Mouse (Mus musculus) heart, embryonic 14.5 days (tissue): ENCODE data around the gene Ccm2. TPM values are rescaled to one million over a fixed set of nuclear protein-coding genes. Genes with fewer than 3 reads are reported as not detected.

Source experiments
- ATAC-seq: fragments of 200-750 bp; cut with Nextera tagmentation; 2 replicates; pipeline ENCODE4 v1.8.0; 2017; ENCODE audit warnings: low read depth, moderate TSS enrichment; ENCODE audit not compliant: insufficient number of reproducible peaks, insufficient read depth, low FRiP score
- H3K27ac ChIP-seq, 2 experiments: fragments of 200-500 bp in 1 of 2; fragments of 300-500 bp in 1 of 2; sonication (generic) in 1 of 2; replicated peaks in 1 of 2; 2 replicates each; pipeline ENCODE4 v1.5.1; 2012 to 2014; ENCODE audit warnings: low read depth in 2 of 2, low read length in 2 of 2, control low read depth in 1 of 2, mild to moderate bottlenecking in 1 of 2, mixed read lengths in 1 of 2; ENCODE audit not compliant: control insufficient read depth in 1 of 2, insufficient read depth in 1 of 2
- H3K27me3 ChIP-seq: fragments of 300-500 bp; sonication (generic); 2 replicates; pipeline ENCODE4 v1.6.1; 2014; ENCODE audit warnings: mild to moderate bottlenecking, low read length, control low read depth; ENCODE audit not compliant: control insufficient read depth, insufficient read depth
- H3K36me3 ChIP-seq: fragments of 300-500 bp; sonication (generic); 2 replicates; pipeline ENCODE4 v1.6.1; 2014; ENCODE audit warnings: mild to moderate bottlenecking, control low read depth, low read length, mixed read lengths; ENCODE audit not compliant: control insufficient read depth, insufficient read depth
- H3K4me1 ChIP-seq, 2 experiments: fragments of 200-500 bp in 1 of 2; fragments of 300-500 bp in 1 of 2; sonication (generic) in 1 of 2; 2 replicates each; pipeline ENCODE4 v1.6.1; 2012 to 2014; ENCODE audit warnings: low read length in 2 of 2, control low read depth in 1 of 2, mixed read lengths in 1 of 2; ENCODE audit not compliant: control insufficient read depth in 2 of 2, insufficient read depth in 2 of 2
- H3K4me2 ChIP-seq: fragments of 300-500 bp; sonication (generic); 2 replicates; pipeline ENCODE4 v1.6.1; 2014; ENCODE audit warnings: mild to moderate bottlenecking, low read length
- H3K4me3 ChIP-seq, 2 experiments: fragments of 200-500 bp in 1 of 2; fragments of 300-500 bp in 1 of 2; sonication (generic) in 1 of 2; 2 replicates each; pipeline ENCODE4 v1.5.1; 2012 to 2014; ENCODE audit warnings: low read length in 2 of 2, mild to moderate bottlenecking in 2 of 2, control low read depth in 1 of 2, low read depth in 1 of 2, moderate library complexity in 1 of 2; ENCODE audit not compliant: control insufficient read depth in 1 of 2, insufficient read depth in 1 of 2
- H3K9ac ChIP-seq: fragments of 300-500 bp; sonication (generic); 2 replicates; pipeline ENCODE4 v1.6.1; 2014; ENCODE audit warnings: mild to moderate bottlenecking, low read length
- H3K9me3 ChIP-seq: fragments of 300-500 bp; sonication (generic); 2 replicates; pipeline ENCODE4 v1.6.1; 2016; ENCODE audit warnings: low read length, control low read depth; ENCODE audit not compliant: control insufficient read depth
- WGBS: fragments of 180-500 bp; shearing (Covaris S2); extraction: QIAGEN DNeasy Blood & Tissue Kit; methylation state at CpG from one replicate; pipeline ENCODE4 v1.1.7; 2014; 5-methylcytosine and 5-hydroxymethylcytosine counted together
- polyA plus RNA-seq: library from polyadenylated mRNA; unstranded; fragments of >200 nt; fragmentation: Nextera tagmentation; extraction: Ambion mirVana; gene quantifications from 2 replicates; pipeline ENCODE4 v1.2.1, GENCODE M21; 2014

The Ccm2 gene
- polyA plus RNA-seq, 1 experiment from 2014 or later: 52.9 TPM

- Histone ChIP-seq H3K9me3 (no peaks in the 10 kb centered on the region), H3K27ac (no peak within 1 kb of the TSS), H3K4me3 (peak within 1 kb of the TSS; percentile 37 to 39), H3K27me3 (peaks cover 51% of the 10 kb centered on the region), H3K9ac (peak within 1 kb of the TSS; percentile 49), H3K36me3 (peaks cover 2% of the 10 kb centered on the region), H3K4me1 (peaks cover 18 to 24% of the 10 kb centered on the region in 2 experiments; a peak in 3 of 4 replicates), H3K4me2 (peak within 1 kb of the TSS; percentile 69)
- WGBS: 7% methylated on average over 31 of the region's 41 CpGs
- no peak for ATAC-seq
Observed at GRCm38 (mm10) chr11:6605491-6606399, 59.1 kb downstream of the Ccm2 start, which contains the start of gene Nacad. TSS of gene Nacad (minus strand) at chr11:6606053.

GRCm38 (mm10) chr11:6615250-6616205, 68.8 kb downstream of the Ccm2 start:
- WGBS: 86% methylated on average over 12 of the region's 12 CpGs
- H3K9ac ChIP-seq: no peak overlapping the region
- no peaks in the 10 kb centered on the region for H3K27me3 ChIP-seq
- no peak for ATAC-seq
- no peak overlapping the region for H3K27ac ChIP-seq
- H3K4me1 ChIP-seq: no peaks in the 10 kb centered on the region
- no peaks in the 10 kb centered on the region for H3K9me3 ChIP-seq
- peaks cover 98% of the 10 kb centered on the region for H3K36me3 ChIP-seq
- no peak overlapping the region for H3K4me3 ChIP-seq
- H3K4me2 ChIP-seq: no peak overlapping the region

- no peak for ATAC-seq
- Histone ChIP-seq H3K4me3 (no peak overlapping the region), H3K9me3 (no peaks in the 10 kb centered on the region), H3K27ac (no peak overlapping the region), H3K4me2 (peak overlapping the region; percentile 89), H3K4me1 (peaks cover 14 to 26% of the 10 kb centered on the region in 2 experiments), H3K9ac (no peak overlapping the region), H3K36me3 (peaks cover 63% of the 10 kb centered on the region), H3K27me3 (no peaks in the 10 kb centered on the region)
- 87% methylated on average over 10 of the region's 10 CpGs for WGBS
Observed at GRCm38 (mm10) chr11:6623704-6624103, 77.0 kb downstream of the Ccm2 start.

DNA sequence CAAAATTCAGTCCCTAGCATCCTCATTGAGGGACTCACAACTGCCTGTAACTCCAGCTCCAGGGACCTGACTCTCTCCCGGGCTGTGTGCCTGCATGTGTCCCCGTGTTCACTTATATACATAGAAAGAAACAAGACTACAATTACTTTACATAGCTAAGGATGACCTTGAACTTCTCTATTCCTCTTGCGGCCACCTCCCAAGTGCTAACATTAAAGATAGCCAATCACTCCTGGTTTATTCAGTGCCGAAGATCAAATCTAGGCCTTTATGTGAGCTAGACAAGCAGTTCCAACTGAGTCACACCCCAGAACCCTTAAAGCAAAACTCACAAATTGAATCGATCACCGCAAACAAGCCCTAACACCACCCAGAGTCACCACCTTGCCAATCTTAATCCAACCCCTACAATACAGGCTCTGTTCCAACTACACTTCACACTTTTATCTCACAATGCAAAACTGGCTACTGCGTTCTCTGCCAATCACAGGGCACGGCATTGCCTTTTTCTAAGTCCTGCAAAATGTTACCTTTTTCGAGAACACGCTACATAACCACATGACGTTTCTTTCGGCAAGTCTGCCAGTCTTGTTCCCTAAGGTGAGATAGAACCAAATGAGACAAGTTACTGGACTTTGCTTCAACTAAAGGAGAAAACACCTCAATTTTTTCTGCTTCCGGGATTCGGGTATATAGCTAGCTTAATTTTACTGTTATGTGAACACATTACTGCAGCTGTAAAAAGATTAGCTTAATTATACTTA, 78.1 kb downstream of the Ccm2 start:
- ATAC-seq: no peak
- peaks cover 52% of the 10 kb centered on the region for H3K36me3 ChIP-seq
- peaks cover 14 to 26% of the 10 kb centered on the region in 2 experiments for H3K4me1 ChIP-seq
- H3K27ac ChIP-seq: no peak overlapping the region
- peak overlapping the region; percentile 74 to 78 for H3K4me3 ChIP-seq
- no peaks in the 10 kb centered on the region for H3K9me3 ChIP-seq
- peak overlapping the region; percentile 85 for H3K9ac ChIP-seq
- no peaks in the 10 kb centered on the region for H3K27me3 ChIP-seq
- WGBS: 49% methylated on average over 14 of the region's 14 CpGs
- peak overlapping the region; percentile 89 for H3K4me2 ChIP-seq

- H3K9ac ChIP-seq: peak within 1 kb of the TSS; percentile 85
- peaks cover 14 to 26% of the 10 kb centered on the region in 2 experiments for H3K4me1 ChIP-seq
- H3K9me3 ChIP-seq: no peaks in the 10 kb centered on the region
- H3K4me3 ChIP-seq: peak within 1 kb of the TSS; percentile 74 to 78
- ATAC-seq: peak; percentile 88
- H3K36me3 ChIP-seq: peaks cover 42% of the 10 kb centered on the region
- no peaks in the 10 kb centered on the region for H3K27me3 ChIP-seq
- peak within 1 kb of the TSS; percentile 87 to 96 for H3K27ac ChIP-seq
- under 1% methylated on average over 66 of the region's 66 CpGs for WGBS
- peak within 1 kb of the TSS; percentile 89 for H3K4me2 ChIP-seq
Observed at GRCm38 (mm10) chr11:6625478-6626387, 79.0 kb downstream of the Ccm2 start, which contains the start of gene Tbrg4. TSS of gene Tbrg4 (minus strand) at chr11:6626067.

DNA sequence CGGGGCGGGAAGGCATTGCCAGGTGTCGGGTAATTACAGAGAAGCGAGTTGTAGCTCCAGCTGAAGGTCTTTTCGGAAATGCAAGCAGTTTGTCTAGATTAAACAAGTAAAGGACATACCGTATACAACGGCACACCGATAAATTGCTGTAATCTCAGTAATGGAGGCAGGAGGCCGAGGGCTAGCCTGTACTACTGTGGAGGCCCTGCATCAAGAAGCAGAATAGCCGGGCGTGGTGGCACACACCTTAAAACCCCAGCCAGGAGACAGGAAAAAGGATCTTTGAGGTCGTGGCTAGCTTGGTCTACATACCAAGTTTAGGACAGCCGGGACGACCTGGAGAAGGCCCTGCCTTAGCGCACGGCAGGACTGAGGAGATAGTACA, 79.7 kb downstream of the Ccm2 start:
- ATAC-seq: no peak

More for the DNA sequence above, 79.7 kb downstream of the Ccm2 start:
- peak overlapping the region; percentile 74 to 78 for H3K4me3 ChIP-seq
- H3K9ac ChIP-seq: peak overlapping the region; percentile 85
- peak overlapping the region; percentile 70 for H3K4me2 ChIP-seq
- peaks cover 14 to 26% of the 10 kb centered on the region in 2 experiments for H3K4me1 ChIP-seq
- no peaks in the 10 kb centered on the region for H3K9me3 ChIP-seq
- H3K27me3 ChIP-seq: no peaks in the 10 kb centered on the region
- peaks cover 36% of the 10 kb centered on the region for H3K36me3 ChIP-seq
- WGBS: 13% methylated on average over 16 of the region's 16 CpGs
- H3K27ac ChIP-seq: peak overlapping the region; percentile 87 to 96
